Mouse (Mus musculus): ENCODE results near the gene Spast. TPM values are rescaled to one million over a fixed set of nuclear protein-coding genes. Genes with fewer than 3 reads are reported as not detected.
"Not testable (repeated sequence)": the region's sequence is repeated elsewhere in the genome, so short reads cannot be mapped to it uniquely, and the experiment has no call there.

Gene Spast
- total RNA-seq, 2 experiments from 2014 or later: 28.6 to 31.0 TPM

GRCm38 (mm10) chr17:74322400-74323054 is 16.3 kb upstream of the Spast start:
- no peak for DNase-seq (ENCODE audit: low spot score)
- intact Hi-C loops (cut with DNase I): no loop called here

DNA sequence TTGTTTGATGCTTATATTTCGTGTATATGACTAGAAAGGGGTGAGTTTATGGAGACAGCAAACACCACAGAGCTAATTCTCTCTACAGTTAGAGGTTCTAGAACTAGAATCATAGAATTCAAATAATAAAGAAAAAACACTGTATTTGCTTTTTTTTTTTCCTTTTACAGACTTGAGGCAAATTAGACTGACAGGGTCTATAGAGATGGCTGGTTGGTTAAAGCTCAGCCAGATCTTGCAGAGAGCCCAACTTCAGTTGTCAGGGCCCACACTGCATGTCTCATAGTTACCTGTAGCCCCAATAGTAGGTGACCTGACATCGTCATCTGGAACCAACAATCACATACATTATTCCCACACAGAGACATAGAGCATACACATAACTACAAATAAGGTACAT is 14.9 kb upstream of the Spast start, which contains the start of gene Dpy30:
TSS of gene Dpy30 (minus strand) at position 101 of the 400 bp plus-strand sequence.
- DNase-seq (ENCODE audit: low spot score): no peak
- intact Hi-C loops (cut with DNase I): no loop called here

GRCm38 (mm10) chr17:74327195-74327594 is 11.6 kb upstream of the Spast start:
- DNase-seq (ENCODE audit: low spot score); intact Hi-C loops (cut with DNase I): not testable (repeated sequence)

DNA sequence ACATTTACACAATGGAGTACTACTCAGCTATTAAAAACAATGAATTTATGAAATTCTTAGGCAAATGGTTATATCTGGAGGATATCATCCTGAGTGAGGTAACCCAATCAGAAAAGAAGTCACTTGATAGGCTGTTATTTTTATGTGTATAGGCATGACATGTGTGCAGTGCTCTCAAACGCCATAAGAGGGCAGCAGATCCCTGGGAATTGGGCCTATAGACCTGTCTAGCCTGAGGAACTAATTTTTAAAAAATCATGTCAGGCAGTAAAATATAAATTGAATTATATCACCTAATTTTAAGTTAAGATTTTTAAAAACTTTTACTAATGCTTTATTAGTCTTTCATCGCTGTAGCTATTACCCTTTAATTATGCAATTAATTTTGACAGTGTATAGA is 10.6 kb upstream of the Spast start:
- intact Hi-C loops (cut with DNase I); DNase-seq (ENCODE audit: low spot score): not testable (repeated sequence)

DNA sequence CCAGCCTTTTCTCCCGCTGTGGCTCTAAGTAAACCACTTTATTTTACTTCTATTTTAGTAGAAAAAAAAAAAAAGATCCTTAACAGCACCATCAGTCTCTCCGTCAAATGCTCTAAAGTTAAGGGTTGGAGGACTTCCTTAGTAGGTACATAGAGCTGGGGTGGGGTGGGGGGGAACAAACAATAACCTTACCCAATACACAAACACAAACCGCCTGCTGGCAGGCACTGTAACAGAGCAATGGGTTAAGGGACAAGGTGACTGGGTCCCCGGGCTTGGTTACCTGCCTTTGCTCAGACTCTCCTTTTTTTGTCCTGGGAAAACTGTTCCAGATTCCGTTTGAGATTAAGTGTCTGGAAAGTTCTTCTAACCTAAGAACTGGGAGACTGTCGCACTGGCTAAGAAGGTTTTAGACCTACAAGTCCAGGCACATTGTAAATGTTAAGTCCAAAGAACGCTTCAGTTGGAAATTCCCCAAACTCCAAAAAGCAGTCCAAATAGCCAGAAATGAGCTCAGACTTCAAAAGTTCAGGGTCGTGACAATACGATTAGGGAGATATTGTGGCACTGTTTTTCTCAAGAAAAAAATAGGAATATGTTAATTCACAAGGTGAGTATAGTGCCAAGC is 7.6 kb upstream of the Spast start:
- no peak for DNase-seq (ENCODE audit: low spot score)
- intact Hi-C loops (cut with DNase I): no loop called here

GRCm38 (mm10) chr17:74338225-74338931 is 409 bp upstream of the Spast start:
- DNase-seq (ENCODE audit: low spot score): peak; percentile 88
- intact Hi-C loops (cut with DNase I): loop anchor here (2.0 kb wide), 1 partner anchor 44 kb away; the partner anchor contains the start of gene Memo1

- no peak for DNase-seq (ENCODE audit: low spot score)
- intact Hi-C loops (cut with DNase I): no loop called here
Observed at GRCm38 (mm10) chr17:74341151-74341550, 2.4 kb downstream of the Spast start.

- intact Hi-C loops (cut with DNase I): no loop called here
- no peak for DNase-seq (ENCODE audit: low spot score)
Observed at GRCm38 (mm10) chr17:74363592-74363991, 24.8 kb downstream of the Spast start.

GRCm38 (mm10) chr17:74376916-74377315 is 38.1 kb downstream of the Spast start:
- DNase-seq (ENCODE audit: low spot score): no peak
- intact Hi-C loops (cut with DNase I): no loop called here

- DNase-seq (ENCODE audit: low spot score): no peak
- intact Hi-C loops (cut with DNase I): no loop called here
Observed at GRCm38 (mm10) chr17:74386657-74387056, 47.9 kb downstream of the Spast start.

- DNase-seq (ENCODE audit: low spot score): no peak
Observed at GRCm38 (mm10) chr17:74389847-74390246, 51.1 kb downstream of the Spast start.

DNA sequence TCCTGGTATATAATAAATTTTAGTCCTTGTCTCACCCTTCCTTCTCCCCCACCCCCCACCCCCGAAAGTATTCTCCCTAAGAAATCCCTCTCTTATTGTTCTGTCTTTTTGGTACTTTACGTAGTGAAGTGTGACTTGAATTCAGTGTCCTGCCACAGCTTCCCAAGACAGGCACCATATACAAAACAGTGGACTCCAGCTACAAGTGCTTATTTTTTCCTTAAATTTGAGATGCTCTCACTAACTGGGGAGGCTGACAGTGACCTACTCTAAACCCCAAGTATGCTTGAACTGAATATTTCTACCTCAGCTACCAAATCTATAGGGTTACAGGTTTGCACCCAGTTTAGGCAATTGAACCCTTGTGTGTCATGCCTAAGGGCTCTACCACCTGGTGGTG is 55.6 kb downstream of the Spast start:
- intact Hi-C loops (cut with DNase I): no loop called here
- no peak for DNase-seq (ENCODE audit: low spot score)

More at GRCm38 (mm10) chr17:74389847-74390246, 51.1 kb downstream of the Spast start:
- intact Hi-C loops (cut with DNase I): no loop called here

GRCm38 (mm10) chr17:74394855-74395254 is 56.1 kb downstream of the Spast start:
- DNase-seq (ENCODE audit: low spot score): no peak
- intact Hi-C loops (cut with DNase I): loop anchor here (5.0 kb wide), 1 partner anchor 92 kb away; the partner anchor contains the start of gene Yipf4

- peak; percentile 92 for DNase-seq (ENCODE audit: low spot score)
- intact Hi-C loops (cut with DNase I): loop anchor here (5.0 kb wide), 1 partner anchor 92 kb away; the partner anchor contains the start of gene Yipf4
Observed at GRCm38 (mm10) chr17:74395383-74396065, 56.7 kb downstream of the Spast start, which contains the start of gene Slc30a6. TSS of gene Slc30a6 (plus strand) at chr17:74395608.

DNA sequence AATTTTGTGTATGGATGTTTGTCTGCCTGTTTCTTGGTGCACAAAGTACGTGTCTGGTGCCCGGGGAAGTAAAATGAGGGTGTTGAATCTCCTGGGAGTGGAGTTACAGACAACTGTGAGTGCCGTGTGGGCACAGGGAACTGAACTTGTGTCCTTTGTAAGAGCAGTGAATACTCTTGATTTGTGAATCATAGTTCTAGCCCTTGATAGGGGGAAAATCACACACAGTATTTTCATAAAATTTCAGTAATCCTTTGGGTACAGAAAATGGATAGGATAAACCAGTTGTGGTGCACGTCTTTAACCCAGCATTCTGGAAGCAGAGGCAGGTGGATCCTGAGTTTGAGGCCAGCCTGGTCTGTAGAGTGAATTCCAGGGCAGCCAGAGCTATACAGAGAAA is 58.0 kb downstream of the Spast start:
- intact Hi-C loops (cut with DNase I): loop anchor here (5.0 kb wide), 1 partner anchor 91 kb away; the partner anchor contains the start of gene Yipf4
- DNase-seq (ENCODE audit: low spot score): no peak

DNA sequence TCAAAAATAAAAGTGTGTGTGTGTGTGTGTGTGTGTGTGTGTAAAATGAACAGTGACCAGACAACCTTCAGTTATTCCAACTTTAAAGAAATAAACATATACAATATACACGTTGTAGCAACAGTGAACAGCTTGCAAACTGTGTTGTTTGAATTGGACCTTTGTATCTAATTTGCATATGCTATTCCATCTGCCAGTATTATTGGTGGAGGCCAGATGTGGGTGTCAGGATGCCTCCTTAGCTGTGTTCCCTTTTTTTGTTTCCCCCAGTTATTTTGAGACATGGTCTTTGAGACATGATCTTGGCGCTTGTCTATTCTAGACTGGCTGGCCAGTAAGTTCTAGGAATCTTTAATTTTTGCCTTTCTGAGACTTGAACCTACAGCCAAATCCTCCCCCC is 58.4 kb downstream of the Spast start:
- intact Hi-C loops (cut with DNase I): loop anchor here (5.0 kb wide), 1 partner anchor 90 kb away; the partner anchor contains the start of gene Yipf4
- DNase-seq (ENCODE audit: low spot score): no peak

DNA sequence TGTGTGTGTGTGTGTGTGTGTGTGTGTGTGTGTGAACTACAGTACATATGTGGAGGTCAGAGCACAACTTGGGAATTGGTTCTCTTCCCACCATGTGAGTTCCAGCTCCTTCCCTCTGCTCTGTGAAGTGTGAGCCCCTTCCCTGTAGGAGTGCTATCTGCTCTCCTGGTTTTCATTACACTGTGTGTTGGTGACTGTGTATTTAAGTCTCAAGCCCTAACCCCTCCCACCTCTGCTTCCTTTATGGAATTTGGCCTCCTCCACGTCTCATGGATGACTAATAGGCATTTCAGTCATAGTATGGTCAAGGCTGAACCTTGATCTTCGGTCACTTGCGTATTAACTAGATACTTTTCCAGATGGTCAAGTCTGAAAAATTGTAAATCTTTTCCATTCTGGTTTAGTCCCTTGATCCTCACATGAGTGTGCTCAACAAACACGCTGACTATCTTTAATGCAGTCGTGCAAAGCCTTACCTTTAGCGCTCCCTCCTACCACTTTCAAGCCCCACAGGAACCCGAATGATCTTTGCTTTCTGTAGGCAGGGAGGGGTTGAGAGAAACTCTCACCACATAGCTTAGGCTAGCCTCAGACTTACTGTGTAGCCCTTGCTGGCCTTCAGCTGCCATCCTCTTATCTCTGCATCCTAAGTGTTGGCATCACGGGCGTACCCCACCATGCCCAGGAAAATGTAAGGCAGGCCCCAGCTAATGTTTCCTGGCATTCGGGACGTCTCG is 63.9 kb downstream of the Spast start:
- intact Hi-C loops (cut with DNase I): no loop called here
- DNase-seq (ENCODE audit: low spot score): no peak

DNA sequence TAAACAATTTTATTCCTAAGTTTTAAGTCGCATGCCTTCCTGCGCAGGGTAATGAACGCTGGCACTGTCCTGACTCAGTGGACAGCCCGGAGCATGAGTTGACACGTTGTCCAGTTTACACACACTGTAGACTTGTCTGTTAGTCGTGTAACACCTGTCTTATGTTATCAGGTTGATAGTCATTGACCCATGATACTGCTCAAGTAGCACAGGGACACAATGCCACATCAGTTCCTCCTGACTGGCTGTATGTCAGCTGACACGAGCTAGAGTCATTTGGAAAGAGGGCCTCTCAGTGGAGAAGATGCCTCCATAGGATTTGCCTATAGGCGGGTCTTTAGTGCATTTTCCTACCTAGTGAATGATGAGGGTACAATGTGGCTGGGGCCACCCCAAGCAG is 67.7 kb downstream of the Spast start:
- intact Hi-C loops (cut with DNase I): no loop called here
- no peak for DNase-seq (ENCODE audit: low spot score)

DNA sequence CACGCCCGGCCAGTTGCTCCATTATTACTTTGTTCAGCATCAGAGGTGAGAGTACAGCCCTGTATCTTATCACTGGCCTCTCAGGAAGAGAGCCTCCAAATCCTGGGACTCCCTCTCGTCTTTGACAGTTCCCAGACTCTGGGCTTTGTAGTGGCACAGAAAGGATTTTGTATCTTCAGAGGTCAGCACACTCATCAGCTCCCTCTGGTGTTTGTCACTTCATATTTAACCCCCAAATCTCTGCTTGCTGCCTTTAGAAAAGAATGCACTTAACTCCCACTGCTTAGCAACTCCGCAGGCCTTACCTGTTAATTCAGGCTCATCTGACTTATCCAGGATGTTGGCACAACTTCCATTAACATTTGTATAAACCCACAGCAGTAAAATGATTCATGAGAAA is 70.9 kb downstream of the Spast start:
- intact Hi-C loops (cut with DNase I): no loop called here
- no peak for DNase-seq (ENCODE audit: low spot score)
